In the genomic region with DNA sequence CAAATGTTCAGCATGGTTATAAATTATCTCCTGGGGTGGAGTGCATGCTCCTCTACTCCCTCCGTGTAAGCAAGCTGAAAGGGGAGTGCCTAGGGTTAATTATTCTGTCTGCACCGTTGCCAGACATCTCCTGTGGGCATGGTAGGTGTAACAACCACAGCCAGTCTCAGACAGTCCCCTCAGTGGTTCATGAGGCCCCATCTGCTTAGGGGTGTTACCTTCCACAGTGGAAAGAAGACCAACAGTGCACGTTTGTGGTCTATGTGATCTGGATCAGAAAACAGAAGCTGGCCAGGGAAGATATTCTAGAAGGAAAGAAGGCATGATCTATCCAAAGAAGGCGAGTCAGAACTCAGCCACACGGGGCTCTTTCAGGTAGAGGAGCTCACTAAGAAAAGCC, we compare ENCODE assay signal across 12 mouse cellular contexts.
"Had no signal": no experiment of that assay in that cellular context is flagged by ENCODE, and none has a peak within 500 bp of the region (broad histone marks: within the 10 kb centered on the region; RNA-seq: fewer than 3 reads in every experiment).

No protein-coding gene starts in this region.

- ATAC-seq: intestine, embryonic 16.5 days had no signal

- DNase-seq: kidney, postnatal 14 days; lung, adult 18-20 months; midbrain, embryonic 14.5 days; right cerebral cortex, adult 18-20 months; right cerebral cortex, postnatal 25 days; thymus, postnatal 14 days had no signal

- H3K9ac ChIP-seq: limb, embryonic 15.5 days; neural tube, embryonic 15.5 days had no signal

- H3K27ac ChIP-seq: left cerebral cortex, adult 2 months; limb, embryonic 15.5 days; midbrain, embryonic 10.5 days; neural tube, embryonic 15.5 days had no signal

- H3K36me3 ChIP-seq: limb, embryonic 15.5 days; midbrain, embryonic 10.5 days; neural tube, embryonic 15.5 days had no signal

- H3K4me2 ChIP-seq: limb, embryonic 15.5 days; neural tube, embryonic 15.5 days had no signal

- H3K4me3 ChIP-seq: left cerebral cortex, adult 2 months; limb, embryonic 15.5 days; midbrain, embryonic 10.5 days; myocyte; neural tube, embryonic 15.5 days had no signal

- H3K9me3 ChIP-seq: limb, embryonic 15.5 days; midbrain, embryonic 10.5 days; neural tube, embryonic 15.5 days had no signal
